Mouse (Mus musculus) liver, embryonic 14.5 days (tissue): ENCODE measurements around the gene Mapk8ip1.

Experiments used
- CTCF ChIP-seq: IDR thresholded peaks from 2 replicates; pipeline ENCODE4 v1.5.1; 2016; ENCODE audit warnings: antibody characterized with exemption, low read depth, control low read depth
- EP300 ChIP-seq: IDR thresholded peaks from 2 replicates; pipeline ENCODE4 v1.6.1; 2016; ENCODE audit warnings: antibody characterized with exemption, low read depth

DNA sequence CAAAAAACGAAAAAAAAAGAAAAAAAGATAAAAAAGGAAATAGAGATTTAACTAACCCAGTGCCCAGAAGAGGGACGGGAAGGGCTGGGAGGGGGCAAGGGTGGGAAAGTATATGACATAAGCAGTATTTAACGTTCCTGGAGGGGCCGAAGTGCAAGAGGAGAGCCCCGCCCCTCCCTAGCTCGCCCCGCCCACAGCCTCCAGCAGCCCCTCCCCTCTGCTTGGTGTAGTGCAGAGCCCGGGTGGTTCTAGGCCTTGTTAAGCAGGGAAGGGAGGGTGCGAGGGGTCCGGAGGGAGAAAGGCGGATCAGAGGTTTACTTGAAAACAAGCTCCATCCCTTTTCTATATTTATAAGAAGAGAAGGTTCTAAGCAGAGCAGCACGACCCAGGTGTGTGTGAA, 40.2 kb downstream of the Mapk8ip1 start:
- TF ChIP-seq CTCF (no peak), EP300 (no peak)
